Mouse (Mus musculus): ENCODE data around the gene Nipal1. TPM values are rescaled to one million over a fixed set of nuclear protein-coding genes. Genes with fewer than 3 reads are reported as not detected.

Nipal1 gene
- total RNA-seq (2012; rRNA removed) (0.13 TPM in 1 of 2 replicates, not detected in the other), polyA plus RNA-seq (2012; ENCODE audit: insufficient read depth in 1 of 2, insufficient read length in 2 of 2, low read depth in 1 of 2, low replicate concordance in 2 of 2, missing spikeins in 1 of 2) (under 1 TPM in 1 of 2 experiments, not detected in 1; 0.35 TPM)

GRCm38 (mm10) chr5:72647418-72647907, at the start of gene Nipal1:
TSS of gene Nipal1 (plus strand) at chr5:72647795.
- TF ChIP-seq NRF1 (IDR thresholded peaks at IDR 0.05; ENCODE audit: insufficient read depth, low read depth, low read length, poor library complexity, severe bottlenecking), result no peak
- TF ChIP-seq MAZ (IDR thresholded peaks at IDR 0.05; ENCODE audit: low read depth, low read length), result no peak
- TF ChIP-seq ZNF384 (IDR thresholded peaks at IDR 0.05; ENCODE audit: low read depth, low read length), result no peak
- TF ChIP-seq TCF12 (IDR thresholded peaks at IDR 0.05; ENCODE audit: low read depth, low read length), result no peak
- TF ChIP-seq BHLHE40 (IDR thresholded peaks at IDR 0.05; ENCODE audit: borderline replicate concordance, low read depth, low read length), result no peak
- TF ChIP-seq MAFK (IDR thresholded peaks at IDR 0.05; ENCODE audit: borderline replicate concordance, low read depth, low read length), result no peak
- no peak for TF ChIP-seq E2F4 (IDR thresholded peaks at IDR 0.05; ENCODE audit: borderline replicate concordance, low read depth, low read length)
- no peak for TF ChIP-seq USF1 (IDR thresholded peaks at IDR 0.05; ENCODE audit: low read depth, low read length)
- no peak for TF ChIP-seq MAX (IDR thresholded peaks at IDR 0.05; ENCODE audit: low read length)
- no peak for TF ChIP-seq ELF1 (IDR thresholded peaks at IDR 0.05; ENCODE audit: low read depth, low read length)
- no peak for TF ChIP-seq SIN3A (IDR thresholded peaks at IDR 0.05; ENCODE audit: low read length)
- no peak for TF ChIP-seq ZKSCAN1 (IDR thresholded peaks at IDR 0.05; ENCODE audit: low read depth, low read length)
- TF ChIP-seq GABPA (IDR thresholded peaks at IDR 0.05; ENCODE audit: low read depth, low read length), result no peak
- TF ChIP-seq ZMIZ1 (IDR thresholded peaks at IDR 0.05; ENCODE audit: low read depth, low read length), result no peak
- no peak for TF ChIP-seq UBTF (IDR thresholded peaks at IDR 0.05; ENCODE audit: borderline replicate concordance, insufficient read depth, low read depth, low read length)
- TF ChIP-seq POLR2A (IDR thresholded peaks at IDR 0.05; ENCODE audit: control insufficient read depth in 1 of 2, insufficient read depth in 1 of 2, low read depth in 1 of 2, low read length in 2 of 2, poor library complexity in 1 of 2), result no peak
- Histone ChIP-seq H3K79me2 (ENCODE audit: control insufficient read depth, insufficient read depth, low read length, poor library complexity) (no peaks in the 10 kb centered on the region), H3K27ac (ENCODE audit: control insufficient read depth, low read depth, low read length) (no peak within 1 kb of the TSS), H3K9ac (ENCODE audit: control insufficient read depth, low read depth, low read length, poor library complexity, severe bottlenecking) (peak within 1 kb of the TSS; percentile 49), H3K4me1 (ENCODE audit: control insufficient read depth in 1 of 2, insufficient read depth in 2 of 2, low read length in 2 of 2) (peaks cover 0 to 3% of the 10 kb centered on the region in 2 experiments; a peak in 2 of 4 replicates), H3K4me3 (ENCODE audit: control insufficient read depth in 1 of 2, insufficient read depth in 1 of 2, low read depth in 2 of 2, low read length in 2 of 2) (peak within 1 kb of the TSS; percentile 62 to 74), H3K36me3 (ENCODE audit: control insufficient read depth in 1 of 2, insufficient read depth in 2 of 2, low read length in 2 of 2) (no peaks in the 10 kb centered on the region; a peak in 1 of 4 replicates), H3K9me3 (replicated peaks; ENCODE audit: insufficient read depth, low read length) (no peaks in the 10 kb centered on the region), H3K27me3 (ENCODE audit: control insufficient read depth in 1 of 2, insufficient read depth in 2 of 2, low read length in 2 of 2) (peaks cover under 1 to 17% of the 10 kb centered on the region in 2 experiments; a peak in 3 of 4 replicates)
- DNase-seq (ENCODE audit: low read depth, low spot score), result peak; percentile 85

GRCm38 (mm10) chr5:72601006-72601405, 46.6 kb upstream of the Nipal1 start:
- Histone ChIP-seq H3K27me3 (ENCODE audit: control insufficient read depth in 1 of 2, insufficient read depth in 2 of 2, low read length in 2 of 2) (peaks cover 0 to 2% of the 10 kb centered on the region in 2 experiments; a peak in 1 of 4 replicates), H3K4me3 (ENCODE audit: control insufficient read depth in 1 of 2, insufficient read depth in 1 of 2, low read depth in 2 of 2, low read length in 2 of 2) (no peak overlapping the region), H3K9ac (ENCODE audit: control insufficient read depth, low read depth, low read length, poor library complexity, severe bottlenecking) (no peak overlapping the region), H3K4me1 (ENCODE audit: control insufficient read depth in 1 of 2, insufficient read depth in 2 of 2, low read length in 2 of 2) (no peaks in the 10 kb centered on the region), H3K79me2 (ENCODE audit: control insufficient read depth, insufficient read depth, low read length, poor library complexity) (no peaks in the 10 kb centered on the region), H3K36me3 (ENCODE audit: control insufficient read depth in 1 of 2, insufficient read depth in 2 of 2, low read length in 2 of 2) (no peaks in the 10 kb centered on the region), H3K27ac (ENCODE audit: control insufficient read depth, low read depth, low read length) (no peak overlapping the region), H3K9me3 (replicated peaks; ENCODE audit: insufficient read depth, low read length) (no peaks in the 10 kb centered on the region)
- peak; percentile 64 for DNase-seq (ENCODE audit: low read depth, low spot score)
- TF ChIP-seq TBP (IDR thresholded peaks at IDR 0.05; ENCODE audit: low read depth, low read length) (no peak), SMC3 (IDR thresholded peaks at IDR 0.05; ENCODE audit: low read depth, low read length) (peak; percentile 68), CTCF (IDR thresholded peaks at IDR 0.05 in 2 of 3, conservative IDR thresholded peaks at IDR 0.05 in 1 of 3; ENCODE audit: control insufficient read depth in 1 of 3, insufficient read depth in 1 of 3, low read depth in 2 of 3, low read length in 3 of 3, poor library complexity in 1 of 3, severe bottlenecking in 1 of 3) (peak; percentile 46 to 68 (median 62)), RAD21 (IDR thresholded peaks at IDR 0.05; ENCODE audit: low read depth, low read length) (peak; percentile 45)
